Mouse (Mus musculus) neural tube, embryonic 14.5 days (tissue): ENCODE results near the gene Kcnip1. TPM values are rescaled to one million over a fixed set of nuclear protein-coding genes. Genes with fewer than 3 reads are reported as not detected.

Experiments used
- ATAC-seq: fragments of 200-750 bp; cut with Nextera tagmentation; 2 replicates; pipeline ENCODE4 v1.8.0; 2017; ENCODE audit warnings: low read depth, mild to moderate bottlenecking, moderate TSS enrichment, moderate library complexity
- H3K27ac ChIP-seq: fragments of 300-500 bp; sonication (generic); 2 replicates; pipeline ENCODE4 v1.5.1; 2014; ENCODE audit warnings: low read depth, mild to moderate bottlenecking, control low read depth, low read length, moderate library complexity, mixed read lengths
- H3K27me3 ChIP-seq: fragments of 300-500 bp; sonication (generic); 2 replicates; pipeline ENCODE4 v1.6.1; 2014; ENCODE audit warnings: low read length; ENCODE audit not compliant: control insufficient read depth, insufficient read depth
- H3K36me3 ChIP-seq: fragments of 300-500 bp; sonication (generic); 2 replicates; pipeline ENCODE4 v1.6.1; 2014; ENCODE audit warnings: low read length, mixed read lengths; ENCODE audit not compliant: control insufficient read depth, insufficient read depth
- H3K4me1 ChIP-seq: fragments of 300-500 bp; sonication (generic); 2 replicates; pipeline ENCODE4 v1.6.1; 2014; ENCODE audit warnings: low read length; ENCODE audit not compliant: control insufficient read depth, insufficient read depth
- H3K4me2 ChIP-seq: fragments of 300-500 bp; sonication (generic); 2 replicates; pipeline ENCODE4 v1.6.1; 2014; ENCODE audit warnings: mild to moderate bottlenecking, low read depth, low read length, control low read depth
- H3K4me3 ChIP-seq: fragments of 300-500 bp; sonication (generic); 2 replicates; pipeline ENCODE4 v1.5.1; 2014; ENCODE audit warnings: low read depth, low read length, control low read depth, mixed read lengths
- H3K9ac ChIP-seq: fragments of 300-500 bp; sonication (generic); replicated peaks from 2 replicates; pipeline ENCODE4 v1.6.1; 2014; ENCODE audit warnings: low read depth, mild to moderate bottlenecking, control low read depth, low read length, mixed read lengths
- H3K9me3 ChIP-seq: fragments of 300-500 bp; sonication (generic); 2 replicates; pipeline ENCODE4 v1.6.1; 2016; ENCODE audit warnings: low read length; ENCODE audit not compliant: control insufficient read depth
- WGBS: fragments of 180-500 bp; shearing (Covaris S2); extraction: QIAGEN DNeasy Blood & Tissue Kit; methylation state at CpG from one replicate; pipeline ENCODE4 v1.1.7; 2014; 5-methylcytosine and 5-hydroxymethylcytosine counted together
- polyA plus RNA-seq: library from polyadenylated mRNA; unstranded; fragments of >200 nt; fragmentation: Nextera tagmentation; extraction: Ambion mirVana; gene quantifications from 2 replicates; pipeline ENCODE4 v1.2.1, GENCODE M21; 2014

Kcnip1 gene
- polyA plus RNA-seq, 1 experiment from 2014 or later = 138 TPM

DNA sequence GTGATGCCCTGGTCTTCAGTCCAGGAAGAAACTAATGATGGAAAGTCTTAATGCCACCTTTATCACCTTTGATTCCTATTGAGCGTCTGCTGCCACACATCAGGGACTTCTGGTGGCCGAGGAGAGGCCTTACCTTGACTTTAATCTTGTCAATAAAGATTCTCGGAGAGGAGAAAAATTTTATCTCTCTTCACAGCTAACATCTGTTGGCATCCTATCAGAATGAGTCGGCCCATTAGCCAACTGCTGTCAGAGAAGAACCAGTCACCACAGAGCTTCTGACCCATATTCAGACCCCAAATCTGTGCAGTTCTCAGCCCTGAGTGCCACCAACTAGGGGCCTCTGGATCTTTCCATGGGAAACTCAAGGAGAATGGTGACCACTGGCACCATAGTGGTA lies 107.0 kb downstream of the Kcnip1 start:
- WGBS = 89% methylated on average over 4 of the region's 4 CpGs
- no peaks in the 10 kb centered on the region for H3K9me3 ChIP-seq
- no peaks in the 10 kb centered on the region for H3K27me3 ChIP-seq
- no peak for ATAC-seq
- no peak overlapping the region for H3K9ac ChIP-seq
- no peak overlapping the region for H3K4me3 ChIP-seq
- no peaks in the 10 kb centered on the region for H3K36me3 ChIP-seq
- H3K4me1 ChIP-seq = no peaks in the 10 kb centered on the region
- no peak overlapping the region for H3K27ac ChIP-seq
- no peak overlapping the region for H3K4me2 ChIP-seq

DNA sequence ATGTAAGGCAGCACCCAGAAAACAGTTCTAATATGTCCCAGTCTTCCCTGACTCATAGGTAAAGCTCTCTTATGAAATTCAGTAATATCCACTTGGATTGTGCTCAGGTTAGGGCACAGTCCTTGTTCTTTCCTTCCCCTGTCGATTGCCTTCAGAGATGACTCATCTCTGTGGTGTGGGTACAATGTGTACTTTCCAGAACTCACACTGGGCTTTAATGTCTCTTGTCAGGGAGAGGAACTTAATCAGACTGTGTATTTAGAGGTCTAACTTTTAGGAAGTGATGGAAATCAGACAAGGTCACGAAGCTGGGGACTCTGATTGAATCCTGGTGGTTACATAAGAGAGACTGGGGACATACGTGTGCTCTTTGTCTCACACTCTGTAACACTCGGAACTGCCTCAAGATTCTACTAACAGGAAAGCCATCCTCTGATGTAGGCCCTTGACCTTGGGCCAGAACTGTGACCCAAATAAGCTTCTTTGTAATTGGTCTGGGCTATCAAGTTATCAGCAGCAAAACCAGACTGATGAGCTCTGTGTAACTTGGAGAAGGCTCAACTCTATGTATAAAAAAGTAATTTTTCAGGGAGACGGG lies 110.1 kb downstream of the Kcnip1 start:
- ATAC-seq = no peak

DNA sequence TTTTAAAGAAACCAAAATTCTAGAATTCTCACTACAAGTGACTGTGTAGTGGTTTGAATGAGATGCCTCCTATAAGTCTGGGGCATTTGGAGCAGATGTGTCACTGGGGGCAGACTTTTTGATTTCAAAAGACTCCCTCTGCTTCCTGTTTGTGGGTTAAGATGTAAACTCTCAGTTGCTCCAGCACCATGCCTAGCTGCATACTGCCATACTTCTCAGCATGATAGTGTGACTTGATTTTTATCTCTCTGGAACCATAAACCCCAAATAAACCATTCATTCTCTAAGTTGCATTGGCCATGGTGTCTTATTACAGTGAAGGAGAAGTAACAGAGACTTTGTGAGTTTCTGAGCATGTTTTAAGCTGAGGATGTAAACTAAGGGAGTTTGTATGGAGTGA lies 118.0 kb downstream of the Kcnip1 start:
- no peak for ATAC-seq
- Histone ChIP-seq H3K9ac (no peak overlapping the region), H3K4me1 (no peaks in the 10 kb centered on the region), H3K27me3 (no peaks in the 10 kb centered on the region), H3K9me3 (no peaks in the 10 kb centered on the region), H3K4me2 (no peak overlapping the region), H3K36me3 (no peaks in the 10 kb centered on the region), H3K4me3 (no peak overlapping the region), H3K27ac (no peak overlapping the region)

More for the DNA sequence above, 110.1 kb downstream of the Kcnip1 start:
- H3K4me2 ChIP-seq = no peak overlapping the region
- no peaks in the 10 kb centered on the region for H3K36me3 ChIP-seq
- H3K9ac ChIP-seq = no peak overlapping the region
- H3K4me3 ChIP-seq = no peak overlapping the region
- H3K9me3 ChIP-seq = no peaks in the 10 kb centered on the region
- 90% methylated on average over 5 of the region's 5 CpGs for WGBS
- H3K27ac ChIP-seq = no peak overlapping the region
- no peaks in the 10 kb centered on the region for H3K27me3 ChIP-seq
- H3K4me1 ChIP-seq = no peaks in the 10 kb centered on the region

DNA sequence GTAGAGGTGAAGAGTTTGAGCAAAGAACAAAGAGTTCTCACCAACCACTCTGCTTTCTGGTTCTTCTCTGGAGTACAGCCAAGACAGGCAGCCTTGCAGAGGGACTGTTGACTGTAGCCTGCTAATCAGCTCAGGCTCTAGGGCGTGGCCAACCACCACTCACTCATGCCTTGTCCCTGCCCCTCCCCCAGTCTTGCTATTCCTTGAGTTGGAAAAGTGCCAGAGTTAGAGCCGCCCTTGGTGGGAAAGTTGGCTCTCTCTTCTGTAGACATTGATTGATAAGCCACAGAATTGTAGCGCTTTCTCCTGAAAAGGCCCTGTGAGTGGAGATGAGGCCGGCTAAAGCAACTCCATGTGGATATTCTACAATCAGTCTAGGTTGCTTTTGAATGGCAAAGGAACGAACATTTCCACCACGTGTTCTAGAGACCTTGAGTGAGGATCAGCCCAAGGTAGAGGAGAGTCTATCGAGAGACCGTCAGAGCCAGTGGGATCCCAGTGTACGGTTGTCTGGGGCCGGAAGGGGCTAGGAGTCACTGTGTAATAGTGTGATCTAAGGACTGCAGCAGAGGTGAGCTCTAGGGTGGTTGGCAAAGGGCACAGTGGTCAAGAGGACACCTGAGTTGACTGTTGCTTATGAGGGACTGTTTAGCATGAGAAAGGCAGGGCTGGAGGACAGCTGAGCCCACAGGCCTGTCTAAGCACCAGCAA lies 119.7 kb downstream of the Kcnip1 start:
- Histone ChIP-seq H3K36me3 (no peaks in the 10 kb centered on the region), H3K9ac (no peak overlapping the region), H3K9me3 (no peaks in the 10 kb centered on the region), H3K4me2 (no peak overlapping the region), H3K27ac (no peak overlapping the region), H3K4me3 (no peak overlapping the region), H3K4me1 (no peaks in the 10 kb centered on the region), H3K27me3 (no peaks in the 10 kb centered on the region)
- WGBS = 53% methylated on average over 10 of the region's 10 CpGs
- peak; percentile 60; the same call in 1 of the 2 replicates for ATAC-seq

DNA sequence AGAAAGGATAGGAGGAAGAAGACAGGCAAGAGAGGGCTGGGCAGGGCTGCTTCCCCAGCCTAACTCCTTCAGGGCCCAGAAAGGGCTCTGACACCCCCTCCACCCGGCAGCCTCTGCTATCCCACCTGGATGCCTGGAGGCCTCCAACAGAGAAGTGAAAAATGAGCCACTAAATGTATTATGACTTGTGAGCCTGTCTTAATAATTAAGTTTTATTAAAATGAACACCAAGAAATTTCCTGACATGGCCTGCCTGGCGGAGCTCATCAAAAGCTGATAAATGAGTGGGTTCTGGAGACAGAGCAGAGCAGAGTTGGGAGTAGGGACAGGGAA lies 120.3 kb downstream of the Kcnip1 start:
- Histone ChIP-seq H3K36me3 (no peaks in the 10 kb centered on the region), H3K4me2 (no peak overlapping the region), H3K27ac (no peak overlapping the region), H3K27me3 (no peaks in the 10 kb centered on the region), H3K4me3 (no peak overlapping the region), H3K9me3 (no peaks in the 10 kb centered on the region), H3K9ac (no peak overlapping the region), H3K4me1 (no peaks in the 10 kb centered on the region)
- 63% methylated on average over 2 of the region's 2 CpGs for WGBS
- no peak for ATAC-seq

DNA sequence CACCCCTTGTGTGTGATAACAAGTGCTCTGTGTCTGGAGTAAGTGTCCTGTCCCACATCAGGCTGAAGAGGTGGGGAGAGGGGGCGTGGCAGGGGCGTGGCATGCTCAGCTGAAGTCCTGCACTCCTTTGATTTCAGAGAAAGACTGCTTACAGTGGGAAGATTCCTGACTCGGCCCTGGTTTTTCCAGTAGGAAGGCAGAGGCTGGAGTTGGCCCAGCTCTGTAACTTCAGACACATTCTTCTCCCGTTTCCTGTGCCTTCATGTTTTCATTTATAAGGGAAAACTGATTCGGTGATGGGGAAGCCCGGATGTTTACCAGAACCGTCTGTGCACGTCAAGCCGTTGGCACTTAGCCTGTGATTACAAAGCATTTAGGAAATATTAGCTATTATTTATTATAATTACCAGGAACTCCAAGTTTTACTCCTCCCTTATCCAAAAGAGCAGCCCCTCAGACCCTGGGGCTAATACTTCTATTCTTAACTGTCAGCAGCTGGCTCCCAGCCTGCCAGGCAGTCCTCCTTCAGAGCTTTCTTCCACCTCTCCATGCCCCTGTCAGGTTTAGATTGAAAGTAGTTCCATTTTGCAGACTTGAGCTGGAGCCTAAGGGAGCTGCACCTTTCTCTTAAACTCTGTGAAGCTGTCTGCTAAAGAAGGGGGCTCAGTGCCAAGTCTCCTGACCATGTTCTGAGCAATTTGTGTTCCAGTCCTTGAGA lies 120.8 kb downstream of the Kcnip1 start:
- no peaks in the 10 kb centered on the region for H3K36me3 ChIP-seq
- H3K9me3 ChIP-seq = no peaks in the 10 kb centered on the region
- ATAC-seq = no peak
- H3K4me1 ChIP-seq = no peaks in the 10 kb centered on the region; the same call in 1 of the 2 replicates
- H3K27me3 ChIP-seq = no peaks in the 10 kb centered on the region
- WGBS = 52% methylated on average over 9 of the region's 9 CpGs
- H3K4me2 ChIP-seq = no peak overlapping the region
- H3K27ac ChIP-seq = no peak overlapping the region
- no peak overlapping the region for H3K9ac ChIP-seq
- H3K4me3 ChIP-seq = no peak overlapping the region

DNA sequence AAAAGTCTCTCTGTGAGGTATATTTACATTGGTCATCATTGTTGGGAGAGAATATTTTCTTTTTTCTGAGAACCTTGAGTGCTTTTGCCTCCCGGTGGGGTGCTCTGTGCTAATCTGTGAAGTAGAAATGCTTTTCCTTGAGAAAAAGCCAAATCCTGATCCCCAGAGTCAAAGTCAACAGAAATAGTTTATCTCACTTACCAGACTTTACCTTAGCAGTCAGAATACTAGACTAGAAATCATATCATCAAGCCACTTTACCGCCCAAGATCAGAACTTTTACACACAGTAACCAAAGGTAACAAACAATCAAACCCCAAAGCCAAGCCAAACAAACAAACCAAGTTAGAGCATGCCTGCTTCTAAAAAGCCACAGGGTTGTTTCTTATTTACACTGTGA lies 122.7 kb downstream of the Kcnip1 start:
- no peak overlapping the region for H3K9ac ChIP-seq
- H3K4me1 ChIP-seq = peaks cover 10% of the 10 kb centered on the region; the same call in 1 of the 2 replicates
- no peak overlapping the region for H3K27ac ChIP-seq
- H3K4me2 ChIP-seq = no peak overlapping the region
- ATAC-seq = no peak
- no peak overlapping the region for H3K4me3 ChIP-seq
- H3K9me3 ChIP-seq = no peaks in the 10 kb centered on the region
- no peaks in the 10 kb centered on the region for H3K36me3 ChIP-seq
- WGBS = 91% methylated on average over 2 of the region's 2 CpGs
- no peaks in the 10 kb centered on the region for H3K27me3 ChIP-seq

DNA sequence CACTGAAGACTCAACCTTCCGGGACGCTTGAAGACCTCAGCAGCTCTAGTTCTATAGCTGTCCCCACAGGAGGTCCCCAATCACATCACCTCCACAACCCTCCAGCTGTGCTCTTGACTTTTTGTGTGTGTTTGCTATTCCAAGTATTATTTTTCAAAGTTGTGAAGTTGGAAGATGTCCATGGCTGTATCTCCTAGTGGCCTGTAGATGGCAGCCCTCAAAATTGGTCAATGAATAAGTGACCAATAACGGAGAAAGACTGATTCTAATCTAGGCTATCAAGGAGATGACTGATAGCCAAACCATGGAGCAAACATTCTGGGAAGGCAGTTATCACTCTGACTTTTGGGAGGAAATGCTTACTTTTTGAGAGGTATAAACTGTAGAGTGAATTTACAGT lies 123.4 kb downstream of the Kcnip1 start:
- Histone ChIP-seq H3K27me3 (no peaks in the 10 kb centered on the region), H3K4me3 (no peak overlapping the region), H3K9ac (no peak overlapping the region), H3K4me2 (no peak overlapping the region), H3K27ac (no peak overlapping the region), H3K36me3 (no peaks in the 10 kb centered on the region), H3K9me3 (no peaks in the 10 kb centered on the region), H3K4me1 (peaks cover 10% of the 10 kb centered on the region; the same call in 1 of the 2 replicates)
- 55% methylated on average over 3 of the region's 3 CpGs for WGBS
- ATAC-seq = no peak

DNA sequence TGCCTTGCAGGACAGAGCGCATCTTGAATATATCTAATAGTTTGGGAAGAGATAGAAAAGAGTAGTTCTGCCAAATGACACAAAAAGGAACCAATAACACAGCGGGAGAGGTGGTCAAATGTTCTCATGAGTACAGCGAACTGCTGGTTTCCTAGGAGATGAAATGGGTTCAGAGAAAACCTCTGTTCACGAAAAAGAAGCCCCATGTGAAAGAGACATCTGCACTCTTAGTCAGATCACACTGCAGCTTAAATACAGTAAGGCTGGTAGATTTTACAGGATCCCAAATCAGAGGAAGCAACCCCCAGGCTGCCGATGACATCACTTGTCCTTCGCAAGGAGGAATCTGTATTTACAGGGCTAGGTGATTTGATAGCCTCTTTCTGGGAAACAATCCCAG lies 126.2 kb downstream of the Kcnip1 start:
- Histone ChIP-seq H3K4me3 (no peak overlapping the region), H3K9me3 (no peaks in the 10 kb centered on the region), H3K4me1 (peaks cover 10% of the 10 kb centered on the region; the same call in 1 of the 2 replicates), H3K27me3 (no peaks in the 10 kb centered on the region), H3K4me2 (no peak overlapping the region), H3K36me3 (no peaks in the 10 kb centered on the region), H3K27ac (no peak overlapping the region), H3K9ac (no peak overlapping the region)
- ATAC-seq = peak; percentile 74
- 30% methylated on average over 6 of the region's 6 CpGs for WGBS
